Mouse (Mus musculus) hindbrain, postnatal 0 days (tissue): ENCODE measurements around the gene Stk33. TPM values are rescaled to one million over a fixed set of nuclear protein-coding genes. Genes with fewer than 3 reads are reported as not detected.

Experiments
- ATAC-seq: fragments of 200-750 bp; cut with Nextera tagmentation; 2 replicates; pipeline ENCODE4 v1.8.0; 2017; ENCODE audit warnings: mild to moderate bottlenecking, moderate TSS enrichment, moderate library complexity
- DNase-seq: peaks from one replicate; pipeline ENCODE4 v3.0.0-alpha.2; 2015; ENCODE audit warnings: low spot score
- H3K27ac ChIP-seq: fragments of 300-500 bp; sonication (generic); 2 replicates; pipeline ENCODE4 v1.5.1; 2014; ENCODE audit warnings: mild to moderate bottlenecking
- H3K27me3 ChIP-seq: fragments of 300-500 bp; sonication (generic); 2 replicates; pipeline ENCODE4 v1.6.1; 2014; ENCODE audit warnings: low read length, mixed read lengths; ENCODE audit not compliant: insufficient read depth
- H3K36me3 ChIP-seq: fragments of 300-500 bp; sonication (generic); 2 replicates; pipeline ENCODE4 v1.6.1; 2014; ENCODE audit warnings: low read length, mixed read lengths; ENCODE audit not compliant: insufficient read depth
- H3K4me1 ChIP-seq: fragments of 300-500 bp; sonication (generic); 2 replicates; pipeline ENCODE4 v1.6.1; 2014; ENCODE audit warnings: antibody characterized with exemption, low read length, mixed read lengths; ENCODE audit not compliant: insufficient read depth
- H3K4me2 ChIP-seq: fragments of 300-500 bp; sonication (generic); 2 replicates; pipeline ENCODE4 v1.6.1; 2014; ENCODE audit warnings: low read depth, mild to moderate bottlenecking, low read length, moderate library complexity, mixed read lengths
- H3K4me3 ChIP-seq: fragments of 300-500 bp; sonication (generic); 2 replicates; pipeline ENCODE4 v1.5.1; 2014; ENCODE audit warnings: low read length
- H3K9ac ChIP-seq: fragments of 300-500 bp; sonication (generic); replicated peaks from 2 replicates; pipeline ENCODE4 v1.6.1; 2014; ENCODE audit warnings: mild to moderate bottlenecking, low read length, moderate library complexity, mixed read lengths
- H3K9me3 ChIP-seq: fragments of 300-500 bp; sonication (generic); 2 replicates; pipeline ENCODE4 v1.6.1; 2016; ENCODE audit warnings: low read length, mixed read lengths
- CTCF ChIP-seq: IDR thresholded peaks from 2 replicates; pipeline ENCODE4 v1.5.1; 2016; ENCODE audit warnings: antibody characterized with exemption, control low read depth, low read depth
- WGBS: fragments of 180-500 bp; shearing (Covaris S2); extraction: QIAGEN DNeasy Blood & Tissue Kit; methylation state at CpG from one replicate; pipeline ENCODE4 v1.1.7; 2014; 5-methylcytosine and 5-hydroxymethylcytosine counted together
- polyA plus RNA-seq: library from polyadenylated mRNA; unstranded; fragments of >200 nt; fragmentation: Nextera tagmentation; extraction: Ambion mirVana; gene quantifications from 2 replicates; pipeline ENCODE4 v1.2.1, GENCODE M21; 2015
- total RNA-seq: library from RNA; depleted of rRNA; stranded (reverse); fragments of >200 nt; gene quantifications from 2 replicates; pipeline ENCODE4 v1.2.3, GENCODE M21; 2014

The Stk33 gene
- total and polyA plus RNA-seq, 2 experiments from 2014 or later = 4.5 to 6.2 TPM

DNA sequence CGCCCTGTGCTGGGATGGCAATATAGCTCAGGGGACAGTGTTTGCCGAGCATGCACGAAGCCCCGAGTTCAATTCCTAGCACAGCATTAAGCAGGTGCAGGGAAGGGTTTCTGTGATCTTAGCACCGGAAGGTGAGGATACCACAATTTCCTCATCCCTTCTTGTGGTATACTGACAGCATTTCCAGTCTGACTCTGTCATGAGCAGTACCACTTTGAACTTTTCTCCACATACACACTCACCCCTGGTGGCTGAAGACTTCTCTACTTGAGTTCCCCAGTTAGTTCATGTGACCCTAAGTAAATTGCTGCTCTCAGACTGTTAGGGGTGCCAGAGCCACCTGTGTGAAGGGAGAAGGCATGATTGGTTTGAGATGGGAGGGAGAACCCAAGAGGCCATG, 173.3 kb downstream of the Stk33 start:
- Histone ChIP-seq H3K36me3 (no peaks in the 10 kb centered on the region), H3K4me1 (no peaks in the 10 kb centered on the region), H3K4me2 (no peak overlapping the region), H3K27me3 (no peaks in the 10 kb centered on the region), H3K4me3 (no peak overlapping the region), H3K9ac (no peak overlapping the region), H3K27ac (no peak overlapping the region), H3K9me3 (no peaks in the 10 kb centered on the region)
- no peak for DNase-seq
- ATAC-seq = no peak
- no peak for TF ChIP-seq CTCF
- 88% methylated on average over 5 of the region's 5 CpGs for WGBS

DNA sequence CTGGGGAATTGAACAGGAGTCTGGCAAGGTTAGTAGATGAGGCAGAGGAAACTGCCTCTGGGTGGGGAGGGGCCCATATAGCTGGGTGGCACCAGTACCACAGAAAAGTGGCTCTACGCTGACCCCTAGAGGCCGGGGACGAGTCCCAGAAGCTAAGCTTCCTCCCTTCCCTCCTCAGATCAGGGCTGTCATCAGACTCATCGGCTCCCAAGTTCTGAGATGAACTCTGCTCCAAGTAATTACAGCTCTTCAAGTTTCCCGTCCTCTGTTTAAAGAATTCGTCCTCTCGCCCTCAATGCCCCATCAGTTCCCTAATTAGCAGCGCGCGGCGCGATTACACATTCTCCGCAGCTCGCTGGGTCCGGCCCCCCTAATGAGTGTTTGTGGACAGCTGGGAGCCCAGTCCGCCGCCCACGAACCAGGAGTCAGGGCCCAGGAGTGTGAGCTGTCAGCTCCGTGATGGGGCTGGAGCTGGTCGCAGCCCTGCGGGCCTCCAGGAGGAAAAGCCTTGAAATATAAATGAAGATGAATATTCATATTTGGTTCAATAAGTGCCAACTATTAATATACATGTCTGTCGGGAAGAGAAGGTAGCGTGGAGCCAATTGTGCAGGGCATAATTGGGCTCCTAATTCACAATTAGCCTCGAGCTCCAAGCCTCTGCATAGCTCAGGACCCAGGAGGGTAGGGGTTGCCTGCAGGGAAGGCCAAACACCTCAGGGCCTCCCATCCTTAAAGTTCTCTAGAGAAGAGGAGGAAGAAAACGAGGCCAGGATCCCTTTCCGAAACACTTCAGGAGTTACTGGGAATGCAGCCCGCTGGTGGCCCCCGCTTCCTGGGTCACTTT, 183.2 kb downstream of the Stk33 start:
- no peak overlapping the region for H3K27ac ChIP-seq

DNA sequence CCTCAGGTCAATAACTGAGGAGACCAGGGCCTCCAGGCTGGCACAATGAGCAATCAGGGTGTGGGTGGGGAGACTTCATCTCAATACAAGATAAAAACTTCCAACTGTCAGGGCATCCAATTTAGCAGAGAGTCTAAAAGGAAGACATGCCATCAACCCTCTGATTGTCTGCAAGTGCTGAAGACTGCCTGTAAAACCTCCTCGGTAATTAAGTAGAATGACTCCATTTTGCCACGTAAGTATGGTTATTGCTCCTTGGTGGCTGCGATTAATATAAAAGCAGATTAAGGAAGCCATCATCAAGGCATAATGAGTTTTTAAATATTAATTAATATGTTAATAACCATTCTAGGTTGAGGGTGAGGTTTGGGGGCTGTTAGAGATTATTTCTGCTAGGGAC, 187.5 kb downstream of the Stk33 start:
- no peaks in the 10 kb centered on the region for H3K9me3 ChIP-seq
- H3K27ac ChIP-seq = no peak overlapping the region
- no peak overlapping the region for H3K4me3 ChIP-seq
- no peak overlapping the region for H3K9ac ChIP-seq
- H3K4me2 ChIP-seq = no peak overlapping the region
- no peak for TF ChIP-seq CTCF
- WGBS = 87% methylated on average over 3 of the region's 3 CpGs
- H3K36me3 ChIP-seq = no peaks in the 10 kb centered on the region
- no peaks in the 10 kb centered on the region for H3K27me3 ChIP-seq
- ATAC-seq = no peak
- peaks cover 2% of the 10 kb centered on the region; the same call in 1 of the 2 replicates for H3K4me1 ChIP-seq
- DNase-seq = peak; percentile 11

More for the DNA sequence above, 183.2 kb downstream of the Stk33 start:
- H3K9ac ChIP-seq = no peak overlapping the region; the same call in 1 of the 2 replicates
- no peaks in the 10 kb centered on the region; the same call in 1 of the 2 replicates for H3K4me1 ChIP-seq
- DNase-seq (peak; percentile 67), ATAC-seq (peak; percentile 73)
- peak overlapping the region; percentile 16 for H3K4me3 ChIP-seq
- H3K9me3 ChIP-seq = no peaks in the 10 kb centered on the region
- peak; percentile 57 for TF ChIP-seq CTCF
- peak overlapping the region; percentile 48 for H3K4me2 ChIP-seq
- H3K27me3 ChIP-seq = no peaks in the 10 kb centered on the region
- no peaks in the 10 kb centered on the region for H3K36me3 ChIP-seq
- 20% methylated on average over 28 of the region's 28 CpGs for WGBS

DNA sequence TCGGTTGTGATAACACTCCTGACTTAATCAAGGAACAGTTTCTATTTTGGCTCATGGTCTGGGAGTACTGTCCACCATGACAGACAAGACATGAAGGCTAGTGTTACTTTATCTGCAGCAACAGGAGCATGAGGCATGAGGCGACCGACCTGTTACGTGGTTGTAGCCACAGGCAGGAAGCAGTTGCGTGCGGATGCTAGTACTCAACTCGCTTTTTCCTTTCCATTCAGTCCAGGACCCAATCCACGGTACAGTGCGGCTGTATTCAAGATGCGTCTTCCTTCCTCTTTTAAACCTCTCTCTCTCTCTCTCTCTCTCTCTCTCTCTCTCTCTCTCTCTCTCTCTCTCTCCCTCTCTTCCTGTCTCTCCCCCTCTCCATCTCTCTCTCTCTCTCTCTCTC, 194.1 kb downstream of the Stk33 start:
- Histone ChIP-seq H3K27me3 (no peaks in the 10 kb centered on the region), H3K4me2 (no peak overlapping the region), H3K4me1 (no peaks in the 10 kb centered on the region), H3K27ac (no peak overlapping the region), H3K9ac (no peak overlapping the region), H3K4me3 (no peak overlapping the region), H3K9me3 (no peaks in the 10 kb centered on the region), H3K36me3 (no peaks in the 10 kb centered on the region)
- ATAC-seq = no peak
- 86% methylated on average over 10 of the region's 10 CpGs for WGBS
- TF ChIP-seq CTCF = no peak
- no peak for DNase-seq

DNA sequence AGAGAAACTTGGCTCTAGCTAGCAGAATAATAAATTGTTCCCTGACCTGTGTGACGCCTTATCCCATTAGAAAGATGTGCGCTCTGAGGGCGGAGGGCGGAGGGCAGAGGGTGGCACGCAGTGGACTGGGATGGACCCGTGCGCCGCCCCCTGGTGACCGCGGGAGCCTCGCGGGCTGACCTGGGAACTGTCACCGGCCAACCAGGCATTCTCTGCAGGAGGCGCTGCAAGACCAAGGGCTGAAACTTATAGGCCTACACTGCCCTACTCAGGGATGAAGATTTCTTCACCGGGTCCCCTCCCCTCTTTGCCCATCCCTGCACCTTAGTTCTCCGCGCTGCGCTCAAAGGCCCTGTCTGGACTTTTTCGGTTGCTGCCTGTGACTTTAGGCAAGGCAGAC, 197.6 kb downstream of the Stk33 start:
- Histone ChIP-seq H3K9ac (no peak overlapping the region), H3K9me3 (no peaks in the 10 kb centered on the region), H3K27me3 (no peaks in the 10 kb centered on the region), H3K27ac (no peak overlapping the region), H3K4me2 (no peak overlapping the region), H3K4me3 (no peak overlapping the region), H3K36me3 (no peaks in the 10 kb centered on the region), H3K4me1 (no peaks in the 10 kb centered on the region)
- DNase-seq (no peak), ATAC-seq (peak; percentile 33; the same call in 1 of the 2 replicates)
- WGBS = 12% methylated on average over 19 of the region's 19 CpGs
- TF ChIP-seq CTCF = peak; percentile 42

DNA sequence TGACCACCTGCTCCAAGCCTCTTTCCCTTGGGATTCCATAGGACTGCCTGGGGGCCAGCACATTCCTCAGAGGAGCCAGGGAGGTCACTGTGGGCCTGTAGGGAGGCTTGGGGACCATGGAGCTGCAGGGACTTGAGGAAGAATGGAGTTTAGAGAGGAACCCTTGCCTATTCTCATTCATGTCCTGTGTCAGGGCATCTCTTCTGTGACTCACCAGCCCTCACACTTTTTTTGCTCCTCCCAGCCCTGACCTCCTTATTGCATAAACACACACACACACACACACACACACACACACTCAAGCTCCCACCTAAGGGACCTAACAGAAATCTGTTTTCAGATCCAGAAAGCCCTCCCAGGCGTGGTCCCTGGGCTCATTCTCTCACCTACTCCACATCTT, 199.5 kb downstream of the Stk33 start:
- WGBS = 89% methylated on average over 1 of the region's 1 CpGs
- TF ChIP-seq CTCF = no peak
- no peak for ATAC-seq

DNA sequence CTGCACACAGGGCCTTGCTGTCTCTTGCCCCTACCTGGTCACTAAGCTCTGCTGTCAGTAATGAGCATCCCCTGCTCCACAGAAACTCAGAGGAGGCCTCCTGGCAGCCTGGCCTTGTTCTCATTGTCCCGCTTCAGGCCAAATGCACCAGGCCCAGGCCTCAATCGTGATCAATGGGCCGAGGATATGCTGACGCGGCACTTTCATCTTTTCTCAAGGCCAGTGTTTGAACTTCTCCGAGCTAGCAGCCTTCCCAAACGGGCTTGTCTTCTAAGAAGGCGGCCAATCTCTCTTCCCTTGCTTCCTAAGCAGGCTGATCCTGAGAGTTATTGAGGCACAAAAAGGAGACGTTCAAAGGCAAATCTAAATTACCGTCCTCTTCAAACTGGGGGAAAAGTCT, 200.2 kb downstream of the Stk33 start:
- Histone ChIP-seq H3K4me1 (no peaks in the 10 kb centered on the region), H3K27me3 (no peaks in the 10 kb centered on the region), H3K4me3 (no peak overlapping the region), H3K4me2 (no peak overlapping the region), H3K36me3 (no peaks in the 10 kb centered on the region), H3K9ac (no peak overlapping the region), H3K27ac (no peak overlapping the region), H3K9me3 (no peaks in the 10 kb centered on the region)
- DNase-seq (no peak), ATAC-seq (no peak)
- TF ChIP-seq CTCF = no peak
- 73% methylated on average over 10 of the region's 10 CpGs for WGBS

More for the DNA sequence above, 199.5 kb downstream of the Stk33 start:
- Histone ChIP-seq H3K36me3 (no peaks in the 10 kb centered on the region), H3K4me2 (no peak overlapping the region), H3K4me1 (no peaks in the 10 kb centered on the region), H3K9me3 (no peaks in the 10 kb centered on the region), H3K27ac (no peak overlapping the region), H3K4me3 (no peak overlapping the region), H3K9ac (no peak overlapping the region), H3K27me3 (no peaks in the 10 kb centered on the region)
- no peak for DNase-seq
